Mouse (Mus musculus) forebrain, embryonic 10.5 days (tissue): ENCODE measurements around the gene Gm20937. TPM values are rescaled to one million over a fixed set of nuclear protein-coding genes. Genes with fewer than 3 reads are reported as not detected.
"Not testable (repeated sequence)": the region's sequence is repeated elsewhere in the genome, so short reads cannot be mapped to it uniquely, and the experiment has no call there.

Experiments
- DNase-seq: peaks from one replicate; pipeline ENCODE4 v3.0.0-alpha.2; 2017; ENCODE audit warnings: low spot score; ENCODE audit errors: extremely low spot score
- H3K27ac ChIP-seq: fragments of 300-500 bp; sonication (generic); 2 replicates; pipeline ENCODE4 v1.5.1; 2016; ENCODE audit warnings: mild to moderate bottlenecking
- H3K27me3 ChIP-seq: fragments of 300-500 bp; sonication (generic); 2 replicates; pipeline ENCODE4 v1.6.1; 2016; ENCODE audit warnings: mild to moderate bottlenecking; ENCODE audit not compliant: poor library complexity, severe bottlenecking
- H3K36me3 ChIP-seq: fragments of 300-500 bp; sonication (generic); replicated peaks from 2 replicates; pipeline ENCODE4 v1.6.1; 2016; ENCODE audit warnings: mild to moderate bottlenecking, moderate library complexity
- H3K4me1 ChIP-seq: fragments of 300-500 bp; sonication (generic); 2 replicates; pipeline ENCODE4 v1.6.1; 2016
- H3K4me3 ChIP-seq: fragments of 300-500 bp; sonication (generic); 2 replicates; pipeline ENCODE4 v1.5.1; 2016; ENCODE audit warnings: mild to moderate bottlenecking, moderate library complexity
- H3K9me3 ChIP-seq: fragments of 300-500 bp; sonication (generic); 2 replicates; pipeline ENCODE4 v1.6.1; 2016; ENCODE audit warnings: mild to moderate bottlenecking, moderate library complexity
- WGBS: fragments of 180-500 bp; shearing (Covaris S2); methylation state at CpG from one replicate; pipeline ENCODE4 v1.1.7; 2016; 5-methylcytosine and 5-hydroxymethylcytosine counted together
- polyA plus RNA-seq: library from polyadenylated mRNA; unstranded; fragments of >200 nt; fragmentation: Nextera tagmentation; extraction: Ambion mirVana; gene quantifications from 2 replicates; pipeline ENCODE4 v1.2.1, GENCODE M21; 2016

The Gm20937 gene
- polyA plus RNA-seq, result not detected in 2 replicates

DNA sequence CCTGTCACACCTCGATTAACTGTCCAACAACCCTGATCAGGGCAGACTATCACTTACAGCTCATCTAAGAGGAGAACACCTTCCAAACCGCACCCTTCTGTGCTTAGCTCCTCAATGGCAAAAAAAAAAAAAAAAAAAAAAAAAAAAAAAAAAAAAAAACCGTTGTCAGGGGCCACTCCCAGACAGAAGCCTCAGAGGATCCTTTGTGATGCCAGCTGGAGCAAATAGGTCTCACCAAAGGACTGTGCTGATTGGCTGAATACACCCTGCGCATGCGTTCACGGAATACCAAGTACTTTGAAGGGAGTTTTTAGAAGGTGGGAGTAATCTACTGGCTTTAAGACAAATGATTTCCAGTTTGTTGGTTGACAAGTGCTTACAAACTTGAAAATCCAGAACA lies at the start of gene Gm20937:
Gm20937 (minus strand) TSS at position 101 of the 400 bp plus-strand sequence.
- not testable (repeated sequence) for H3K36me3 ChIP-seq, H3K4me3 ChIP-seq, H3K27ac ChIP-seq, H3K9me3 ChIP-seq, H3K4me1 ChIP-seq, DNase-seq, H3K27me3 ChIP-seq
- no CpG with 5 or more reads among the region's 6 CpGs for WGBS

Other genes starting within 250 kb of the Gm20937 start
- gene Gm20816, start 243.1 kb upstream of the Gm20937 start, polyA plus RNA-seq, result not detected in 2 replicates